Mouse (Mus musculus): ENCODE results near the gene Ttll13. TPM values are rescaled to one million over a fixed set of nuclear protein-coding genes. Genes with fewer than 3 reads are reported as not detected.

Gene Ttll13
- polyA plus RNA-seq, 1 experiment from 2014 or later: 0.54 TPM

DNA sequence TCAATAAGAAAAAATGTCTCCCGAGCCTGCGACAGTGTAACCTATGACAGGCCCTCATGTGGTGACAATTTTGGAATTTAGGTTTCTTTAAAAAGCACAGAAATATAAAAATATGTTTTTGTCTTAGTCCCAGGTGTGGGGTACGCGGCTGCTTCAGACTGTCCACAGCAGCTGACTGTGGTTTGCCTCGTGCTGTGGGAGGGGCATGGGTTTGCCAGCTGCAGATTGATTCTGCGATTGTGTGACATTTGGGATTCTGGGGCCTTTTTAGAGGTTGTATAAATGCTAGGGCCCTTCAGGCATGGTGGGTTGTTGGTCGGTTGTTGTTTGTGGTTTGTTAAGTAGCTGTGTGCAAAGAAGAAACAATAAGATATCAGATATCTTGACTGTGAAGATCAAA is 41.2 kb upstream of the Ttll13 start:
- Histone ChIP-seq H3K27me3 (ENCODE audit: insufficient read depth, poor library complexity, severe bottlenecking) (no peaks in the 10 kb centered on the region), H3K4me3 (no peak overlapping the region), H3K36me3 (peaks cover 8% of the 10 kb centered on the region; the same call in 1 of the 2 replicates), H3K9me3 (no peaks in the 10 kb centered on the region), H3K27ac (no peak overlapping the region), H3K4me1 (peaks cover 63% of the 10 kb centered on the region)
- DNase-seq (ENCODE audit: low spot score): no peak
- WGBS: 89% methylated on average over 7 of the region's 7 CpGs

DNA sequence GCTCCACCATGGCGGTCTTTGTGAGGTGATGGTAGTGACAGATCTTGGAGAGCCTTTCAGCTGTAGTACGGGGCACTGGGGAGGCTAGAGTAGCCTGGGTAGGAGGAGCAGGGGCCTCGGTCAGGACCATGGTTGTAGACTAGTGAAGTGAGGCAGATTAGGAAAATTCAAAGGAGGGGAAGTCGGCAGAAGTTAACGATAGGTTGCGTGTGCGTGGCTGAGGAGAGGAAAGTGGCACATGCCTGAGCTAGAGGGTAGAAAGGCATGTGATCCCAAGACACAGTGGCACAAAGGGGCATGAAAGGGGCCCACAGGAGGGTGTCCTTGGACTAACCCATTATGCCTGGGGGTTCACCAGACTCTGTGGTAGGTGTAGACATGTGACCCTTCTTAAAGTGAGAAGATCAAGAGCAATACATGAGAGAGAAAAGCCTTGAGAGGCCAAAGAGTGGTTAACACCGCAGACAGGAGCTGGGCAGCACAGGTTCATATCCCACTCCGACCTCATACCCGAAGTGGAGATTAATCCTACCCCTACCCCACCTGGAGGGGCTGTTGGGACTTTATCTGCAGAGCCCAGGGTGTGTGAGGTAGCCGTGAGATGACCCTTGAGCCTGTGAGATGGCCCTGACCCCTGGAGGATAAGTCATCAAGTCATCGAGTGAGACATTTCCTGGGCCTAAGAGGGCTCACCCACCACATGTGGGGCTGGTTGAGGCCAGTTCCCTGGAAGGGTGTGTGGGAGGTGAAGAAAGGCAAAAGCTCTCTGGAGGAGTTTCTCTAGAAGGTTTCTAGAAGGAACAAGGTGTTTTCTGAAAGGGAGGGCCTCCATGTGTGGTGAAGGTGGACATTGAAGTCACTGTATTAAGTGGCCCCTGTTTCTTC is 40.2 kb upstream of the Ttll13 start:
- 82% methylated on average over 12 of the region's 12 CpGs for WGBS
- peaks cover 8% of the 10 kb centered on the region; the same call in 1 of the 2 replicates for H3K36me3 ChIP-seq
- no peaks in the 10 kb centered on the region for H3K27me3 ChIP-seq (ENCODE audit: insufficient read depth, poor library complexity, severe bottlenecking)
- H3K4me1 ChIP-seq: peaks cover 63% of the 10 kb centered on the region
- H3K9me3 ChIP-seq: no peaks in the 10 kb centered on the region
- no peak overlapping the region for H3K4me3 ChIP-seq
- H3K27ac ChIP-seq: no peak overlapping the region
- no peak for DNase-seq (ENCODE audit: low spot score)

DNA sequence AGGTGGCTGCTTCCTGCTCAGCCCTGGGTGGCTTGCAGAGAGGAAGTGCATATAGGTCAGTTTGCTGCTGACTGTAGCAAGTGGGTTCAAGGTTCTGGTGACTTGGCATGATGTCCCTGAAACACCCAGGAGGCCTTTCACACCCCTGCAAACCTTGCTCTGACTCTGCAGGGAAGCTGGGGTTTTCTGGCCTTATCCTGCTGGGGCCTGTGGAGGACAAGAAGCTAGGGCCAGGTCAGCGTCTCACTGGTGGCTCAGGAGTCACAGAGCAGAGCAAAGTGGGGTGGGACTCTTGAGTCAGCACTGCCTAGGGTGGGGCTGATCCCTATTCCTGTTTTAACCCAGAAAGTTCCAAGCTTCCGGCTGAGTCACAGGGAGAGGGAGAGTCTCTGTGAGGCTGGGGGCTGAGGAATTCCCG is 38.9 kb upstream of the Ttll13 start:
- H3K27ac ChIP-seq: peak overlapping the region; percentile 59
- 40% methylated on average over 3 of the region's 3 CpGs for WGBS
- DNase-seq (ENCODE audit: low spot score): no peak
- no peak overlapping the region for H3K4me3 ChIP-seq
- peaks cover 58% of the 10 kb centered on the region for H3K4me1 ChIP-seq
- H3K36me3 ChIP-seq: peaks cover 6% of the 10 kb centered on the region; the same call in 1 of the 2 replicates
- no peaks in the 10 kb centered on the region for H3K9me3 ChIP-seq
- H3K27me3 ChIP-seq (ENCODE audit: insufficient read depth, poor library complexity, severe bottlenecking): no peaks in the 10 kb centered on the region

DNA sequence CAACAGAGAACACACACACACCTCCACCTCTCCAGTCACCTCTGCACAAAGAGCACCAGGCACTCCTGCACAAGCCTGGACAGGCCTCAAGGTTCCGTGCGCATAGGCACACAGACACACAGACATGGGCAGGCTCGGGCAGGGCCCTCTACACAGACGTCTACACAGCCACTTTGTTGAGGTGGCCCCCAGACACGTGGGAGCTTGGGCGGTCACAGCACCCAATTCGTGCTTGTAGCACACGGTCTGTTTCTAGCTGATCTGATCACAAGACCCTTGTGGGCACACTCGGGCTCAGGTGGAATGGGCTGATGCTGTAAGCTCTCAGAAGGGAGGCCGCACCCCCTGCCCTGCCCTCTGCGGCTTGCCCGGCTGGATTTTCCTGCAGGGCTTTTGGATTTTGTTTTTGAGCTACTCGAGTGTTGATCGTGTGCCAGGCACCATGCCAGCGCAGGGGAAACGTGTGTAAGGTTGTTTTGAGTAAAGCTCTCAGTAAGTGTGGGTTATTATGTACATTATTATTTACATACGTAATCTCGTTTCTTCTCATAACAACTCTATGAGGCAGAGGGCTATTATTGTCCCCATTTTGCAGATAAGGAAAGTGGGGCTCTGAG is 38.0 kb upstream of the Ttll13 start:
- Histone ChIP-seq H3K4me1 (peaks cover 56% of the 10 kb centered on the region), H3K27me3 (ENCODE audit: insufficient read depth, poor library complexity, severe bottlenecking) (no peaks in the 10 kb centered on the region), H3K4me3 (peak overlapping the region; percentile 5; the same call in 1 of the 2 replicates), H3K36me3 (peaks cover 7% of the 10 kb centered on the region), H3K27ac (peak overlapping the region; percentile 50; the same call in 1 of the 2 replicates), H3K9me3 (no peaks in the 10 kb centered on the region)
- DNase-seq (ENCODE audit: low spot score): no peak
- 73% methylated on average over 18 of the region's 18 CpGs for WGBS

DNA sequence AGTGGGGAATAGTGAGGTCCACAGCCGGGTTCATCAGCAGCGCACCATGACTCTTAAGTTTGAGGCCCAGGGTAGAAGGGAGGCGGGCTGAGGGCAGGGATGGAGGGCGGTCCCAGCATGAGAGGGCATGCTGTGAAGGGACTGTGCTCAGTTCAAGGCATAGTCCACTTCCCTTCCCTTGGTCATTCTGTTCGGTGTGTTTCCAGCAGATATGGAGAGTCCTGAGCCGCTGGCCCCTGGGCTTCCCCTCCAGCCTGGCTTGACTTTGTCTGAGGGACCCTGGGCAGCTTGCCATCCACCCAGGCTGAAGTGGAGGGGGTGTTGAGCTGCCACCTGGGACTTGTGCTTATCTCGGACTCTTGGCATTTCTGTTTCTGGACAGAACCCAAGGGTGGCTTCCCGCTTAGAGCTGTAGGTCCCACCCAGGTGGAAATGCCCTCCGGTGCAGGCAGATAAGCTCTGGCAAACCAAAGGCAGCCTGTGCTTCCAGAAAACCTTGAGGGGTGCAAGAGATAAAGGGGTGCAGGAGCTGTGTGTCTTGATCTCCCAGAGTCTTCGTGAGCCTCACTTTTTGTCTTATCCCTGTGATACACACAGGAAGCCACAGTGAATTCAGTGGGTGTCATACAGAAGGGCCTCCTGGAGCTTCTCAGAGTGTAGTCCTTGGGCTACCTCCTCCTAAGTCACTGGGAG is 37.3 kb upstream of the Ttll13 start:
- Histone ChIP-seq H3K4me1 (peaks cover 50% of the 10 kb centered on the region), H3K27ac (peak overlapping the region; percentile 12; the same call in 1 of the 2 replicates), H3K27me3 (ENCODE audit: insufficient read depth, poor library complexity, severe bottlenecking) (no peaks in the 10 kb centered on the region), H3K36me3 (peaks cover 12% of the 10 kb centered on the region), H3K4me3 (peak overlapping the region; percentile 5; the same call in 1 of the 2 replicates), H3K9me3 (no peaks in the 10 kb centered on the region)
- 50% methylated on average over 10 of the region's 10 CpGs for WGBS
- DNase-seq (ENCODE audit: low spot score): peak; percentile 87

DNA sequence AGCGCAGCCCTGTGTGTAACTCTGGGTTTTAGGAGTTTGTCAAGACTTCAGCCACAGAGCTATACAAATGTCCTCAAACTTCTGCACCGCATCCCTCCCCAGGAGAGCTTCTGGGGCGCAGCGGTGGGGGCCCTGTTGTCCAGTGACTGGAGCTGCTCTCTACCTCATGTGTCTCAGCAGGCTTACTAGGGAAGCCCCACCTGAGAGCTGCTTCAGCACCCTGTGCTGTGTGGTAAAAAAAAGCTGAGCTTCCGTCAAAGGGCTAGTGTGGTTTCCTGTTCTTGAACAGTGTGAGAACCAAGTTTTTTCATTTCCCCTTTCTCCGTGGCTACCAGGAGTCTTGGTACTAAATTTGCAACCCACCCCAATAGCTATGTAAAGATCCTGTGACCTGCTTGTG is 36.5 kb upstream of the Ttll13 start:
- 0 out of 2 replicates have a peak overlapping the region, but pooled peaks have one; percentile 37 for H3K27ac ChIP-seq
- 74% methylated on average over 6 of the region's 6 CpGs for WGBS

DNA sequence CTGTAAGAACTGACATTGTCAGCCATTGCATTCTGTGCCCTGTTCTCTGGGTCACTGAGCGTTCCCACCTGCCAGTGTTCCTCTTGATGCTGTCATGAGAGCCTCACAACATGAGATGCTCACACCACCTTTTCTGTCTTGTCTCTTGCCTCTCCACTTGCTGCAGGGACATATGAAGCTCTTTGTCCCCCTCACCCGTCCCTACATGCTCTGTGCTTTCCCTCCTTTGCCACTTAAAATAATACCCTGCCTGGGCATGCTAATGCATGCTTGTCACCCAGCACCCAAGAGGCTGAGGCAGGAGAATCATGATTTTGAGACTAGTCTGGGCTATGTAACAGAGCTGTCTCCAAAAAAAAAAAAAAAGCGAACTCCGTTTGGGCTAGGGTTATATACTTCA is 35.2 kb upstream of the Ttll13 start:
- H3K27me3 ChIP-seq (ENCODE audit: insufficient read depth, poor library complexity, severe bottlenecking): no peaks in the 10 kb centered on the region
- 86% methylated on average over 4 of the region's 4 CpGs for WGBS
- H3K9me3 ChIP-seq: no peaks in the 10 kb centered on the region
- peaks cover 22% of the 10 kb centered on the region for H3K36me3 ChIP-seq
- peaks cover 46% of the 10 kb centered on the region for H3K4me1 ChIP-seq
- no peak overlapping the region for H3K27ac ChIP-seq
- DNase-seq (ENCODE audit: low spot score): no peak
- no peak overlapping the region for H3K4me3 ChIP-seq

More for the DNA sequence above, 36.5 kb upstream of the Ttll13 start:
- DNase-seq (ENCODE audit: low spot score): no peak
- no peak overlapping the region for H3K4me3 ChIP-seq
- no peaks in the 10 kb centered on the region for H3K27me3 ChIP-seq (ENCODE audit: insufficient read depth, poor library complexity, severe bottlenecking)
- peaks cover 49% of the 10 kb centered on the region for H3K4me1 ChIP-seq
- H3K36me3 ChIP-seq: peaks cover 12% of the 10 kb centered on the region
- no peaks in the 10 kb centered on the region for H3K9me3 ChIP-seq

DNA sequence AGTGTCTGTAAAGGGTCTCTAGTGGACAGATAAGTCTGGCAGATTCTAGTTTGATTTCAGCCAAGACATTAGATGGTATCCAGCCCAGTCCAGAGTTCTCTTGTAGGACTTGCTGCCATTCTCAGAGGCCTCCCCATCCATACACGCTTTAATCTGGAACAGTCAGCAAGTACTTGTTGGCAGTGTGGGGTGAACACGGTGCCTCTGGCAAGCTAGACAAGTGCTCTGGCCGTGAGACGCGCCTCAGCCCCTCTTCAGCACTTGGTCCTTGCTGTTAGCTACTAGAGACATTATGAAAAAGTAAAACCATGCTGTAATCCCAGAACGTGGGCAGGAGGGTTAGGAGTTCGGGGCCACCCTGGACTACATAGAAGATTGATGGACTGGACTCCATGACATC is 32.6 kb upstream of the Ttll13 start:
- 75% methylated on average over 7 of the region's 7 CpGs for WGBS

DNA sequence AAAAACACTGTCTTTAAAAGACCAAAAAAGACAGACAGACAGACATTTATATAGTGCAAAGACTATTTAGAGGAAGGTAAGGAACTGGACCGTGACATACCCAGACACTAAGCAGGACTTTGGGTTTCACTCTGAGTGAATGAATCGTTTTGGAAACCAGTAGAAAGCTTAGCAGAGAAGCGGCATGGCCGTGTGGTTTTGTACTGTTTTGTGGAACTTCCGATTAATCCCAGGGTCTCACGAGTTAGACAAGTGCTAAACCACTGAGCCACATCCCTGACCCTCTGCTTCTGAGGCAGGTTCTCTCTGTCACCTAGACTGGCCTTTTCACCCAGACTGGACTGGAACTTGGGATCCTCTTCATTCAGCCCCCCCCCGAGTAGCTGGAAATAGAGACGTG is 31.7 kb upstream of the Ttll13 start:
- Histone ChIP-seq H3K27me3 (ENCODE audit: insufficient read depth, poor library complexity, severe bottlenecking) (no peaks in the 10 kb centered on the region), H3K27ac (no peak overlapping the region), H3K9me3 (no peaks in the 10 kb centered on the region), H3K4me3 (no peak overlapping the region), H3K4me1 (peaks cover 11% of the 10 kb centered on the region), H3K36me3 (peaks cover 56% of the 10 kb centered on the region)
- no peak for DNase-seq (ENCODE audit: low spot score)
- 81% methylated on average over 8 of the region's 8 CpGs for WGBS

More for the DNA sequence above, 32.6 kb upstream of the Ttll13 start:
- Histone ChIP-seq H3K27ac (no peak overlapping the region), H3K27me3 (ENCODE audit: insufficient read depth, poor library complexity, severe bottlenecking) (no peaks in the 10 kb centered on the region), H3K4me3 (no peak overlapping the region), H3K4me1 (peaks cover 20% of the 10 kb centered on the region), H3K9me3 (no peaks in the 10 kb centered on the region), H3K36me3 (peaks cover 47% of the 10 kb centered on the region)
- DNase-seq (ENCODE audit: low spot score): no peak

DNA sequence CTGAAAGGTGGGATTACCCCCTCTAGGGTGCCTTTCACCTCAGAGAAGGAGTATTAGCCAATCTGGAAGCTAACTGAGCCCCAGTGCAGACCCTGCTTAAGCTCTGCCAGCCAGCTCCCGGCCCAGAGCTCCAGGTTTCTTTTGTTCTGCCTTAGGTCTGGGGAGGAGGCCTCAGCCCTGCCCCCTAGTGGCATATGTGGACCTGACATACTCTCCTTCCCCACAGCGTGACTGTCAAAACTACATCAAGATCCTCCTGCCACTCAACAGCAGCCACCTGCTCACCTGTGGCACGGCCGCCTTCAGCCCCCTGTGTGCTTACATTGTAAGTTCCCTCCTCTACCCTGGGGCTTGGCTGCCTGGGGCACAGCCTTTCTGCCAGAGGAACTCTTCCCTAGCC is 30.8 kb upstream of the Ttll13 start:
- 21% methylated on average over 4 of the region's 4 CpGs for WGBS
- Histone ChIP-seq H3K9me3 (no peaks in the 10 kb centered on the region), H3K4me1 (peaks cover 9% of the 10 kb centered on the region; the same call in 1 of the 2 replicates), H3K36me3 (peaks cover 65% of the 10 kb centered on the region), H3K27me3 (ENCODE audit: insufficient read depth, poor library complexity, severe bottlenecking) (no peaks in the 10 kb centered on the region), H3K27ac (peak overlapping the region; percentile 70; the same call in 1 of the 2 replicates), H3K4me3 (no peak overlapping the region)
- DNase-seq (ENCODE audit: low spot score): peak; percentile 85

DNA sequence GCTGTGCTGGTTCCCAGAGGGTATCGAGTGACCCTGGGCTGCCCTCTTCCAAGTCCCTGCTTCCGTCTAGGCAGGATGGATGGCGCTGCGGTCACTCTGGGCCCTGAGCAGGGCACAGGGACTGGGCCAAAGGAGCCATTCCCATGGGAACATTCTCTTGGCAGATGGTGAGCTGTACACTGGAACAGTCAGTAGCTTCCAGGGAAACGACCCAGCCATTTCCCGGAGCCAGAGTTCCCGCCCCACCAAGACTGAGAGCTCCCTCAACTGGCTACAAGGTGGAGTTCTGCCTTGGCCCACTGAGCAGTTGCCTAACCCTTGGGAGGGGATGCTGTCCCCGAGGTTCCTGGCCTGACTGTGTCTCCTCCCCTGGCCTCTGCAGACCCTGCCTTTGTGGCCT is 29.6 kb upstream of the Ttll13 start:
- Histone ChIP-seq H3K4me1 (peaks cover 9% of the 10 kb centered on the region; the same call in 1 of the 2 replicates), H3K4me3 (no peak overlapping the region), H3K36me3 (peaks cover 77% of the 10 kb centered on the region), H3K9me3 (no peaks in the 10 kb centered on the region), H3K27me3 (ENCODE audit: insufficient read depth, poor library complexity, severe bottlenecking) (no peaks in the 10 kb centered on the region), H3K27ac (no peak overlapping the region)
- DNase-seq (ENCODE audit: low spot score): no peak
- WGBS: 85% methylated on average over 8 of the region's 8 CpGs

DNA sequence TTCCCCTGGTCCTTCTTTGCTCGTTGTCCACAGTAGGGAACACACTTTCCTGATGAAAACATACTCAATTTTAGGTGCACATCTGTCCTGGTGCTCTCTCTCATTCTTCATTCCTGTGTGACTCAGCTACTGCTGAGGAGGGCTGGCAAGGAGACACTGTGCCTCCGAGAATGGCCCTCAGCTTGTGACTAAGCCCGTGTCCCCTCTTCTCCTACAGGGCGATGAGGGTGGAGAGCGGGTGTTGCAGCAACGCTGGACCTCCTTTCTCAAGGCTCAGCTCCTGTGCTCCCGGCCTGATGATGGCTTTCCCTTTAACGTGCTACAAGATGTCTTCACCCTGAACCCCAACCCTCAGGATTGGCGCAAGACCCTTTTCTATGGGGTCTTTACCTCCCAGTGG is 27.5 kb upstream of the Ttll13 start:
- Histone ChIP-seq H3K36me3 (peaks cover 75% of the 10 kb centered on the region), H3K27me3 (ENCODE audit: insufficient read depth, poor library complexity, severe bottlenecking) (no peaks in the 10 kb centered on the region), H3K4me1 (peaks cover 3% of the 10 kb centered on the region; the same call in 1 of the 2 replicates), H3K4me3 (no peak overlapping the region), H3K27ac (no peak overlapping the region), H3K9me3 (no peaks in the 10 kb centered on the region)
- WGBS: 91% methylated on average over 9 of the region's 9 CpGs
- DNase-seq (ENCODE audit: low spot score): no peak

All from heart, embryonic 10.5 days (tissue).